Mouse (Mus musculus) heart, postnatal 0 days (tissue): ENCODE data around the gene Mfap3l.

ENCODE experiments used
- CTCF ChIP-seq: IDR thresholded peaks from 2 replicates; pipeline ENCODE4 v1.5.1; 2016; ENCODE audit warnings: antibody characterized with exemption, control low read depth, low read depth
- EP300 ChIP-seq: IDR thresholded peaks from 2 replicates; pipeline ENCODE4 v1.6.1; 2016; ENCODE audit warnings: antibody characterized with exemption, low read depth

GRCm38 (mm10) chr8:60714724-60715123, 82.1 kb downstream of the Mfap3l start:
- TF ChIP-seq CTCF (no peak), EP300 (no peak)
